Mouse (Mus musculus) liver, adult 2 months (tissue): ENCODE measurements at regions not wholly inside any gene's neighbourhood (a gene's known extent, or its start where the extent isn't known, plus 50 kb on each side); places are given as distances from the start of the nearest gene placed in this dataset.

ENCODE experiments used
- CTCF ChIP-seq: fragments of 200-500 bp; IDR thresholded peaks from 2 replicates; pipeline ENCODE4 v1.5.1; 2011; ENCODE audit warnings: low read depth, low read length, control low read depth
- POLR2A ChIP-seq: fragments of 200-500 bp; IDR thresholded peaks from 2 replicates; pipeline ENCODE4 v1.6.1; 2011; ENCODE audit warnings: low read length, control low read depth; ENCODE audit not compliant: insufficient read depth; ENCODE audit errors: extremely low read depth

- no peak for TF ChIP-seq POLR2A
- TF ChIP-seq CTCF = no peak
Measured at GRCm38 (mm10) chr13:44538238-44538637, 191.0 kb upstream of the Jarid2 start.
